8 mouse cellular contexts compared by ENCODE assay signal in genomic region chr11:35893018-35893421, GRCm38 (mm10). TPM values are rescaled to one million over a fixed set of nuclear protein-coding genes. Genes with fewer than 3 reads are reported as not detected.
DNase-seq lines count a peak whose midpoint lies in the region; ATAC-seq lines count a peak whose summit lies in the region.

No protein-coding gene starts in this region.

- H3K9me3 ChIP-seq in hindbrain, embryonic 10.5 days, result no peaks in the 10 kb centered on the region
- H3K9me3 ChIP-seq in hindbrain, embryonic 11.5 days (ENCODE audit: control insufficient read depth, low read length), result no peaks in the 10 kb centered on the region
- no peaks in the 10 kb centered on the region for H3K9me3 ChIP-seq in embryonic facial prominence, embryonic 12.5 days

- peaks cover 39% of the 10 kb centered on the region for H3K4me1 ChIP-seq in hindbrain, embryonic 10.5 days (replicated peaks)
- peaks cover 5% of the 10 kb centered on the region for H3K4me1 ChIP-seq in hindbrain, embryonic 11.5 days (replicated peaks; ENCODE audit: control insufficient read depth, insufficient read depth, low read length)
- peaks cover 13% of the 10 kb centered on the region for H3K4me1 ChIP-seq in embryonic facial prominence, embryonic 12.5 days

- no peak overlapping the region for H3K4me3 ChIP-seq in hindbrain, embryonic 10.5 days
- no peak overlapping the region for H3K4me3 ChIP-seq in hindbrain, embryonic 11.5 days (ENCODE audit: low read depth, low read length)
- no peak overlapping the region for H3K4me3 ChIP-seq in embryonic facial prominence, embryonic 12.5 days

- no peak for ATAC-seq in hindbrain, embryonic 11.5 days (ENCODE audit: low FRiP score)
- no peak for ATAC-seq in embryonic facial prominence, embryonic 12.5 days (ENCODE audit: insufficient number of reproducible peaks, insufficient read depth, low FRiP score, low TSS enrichment)
- ATAC-seq in megakaryocyte progenitor cell, adult 5-6 weeks (replicated peaks; ENCODE audit: poor library complexity), result no peak

- WGBS in hindbrain, embryonic 10.5 days, result 44% methylated on average over 10 of the region's 10 CpGs
- WGBS in hindbrain, embryonic 11.5 days, result 40% methylated on average over 10 of the region's 10 CpGs
- WGBS in embryonic facial prominence, embryonic 12.5 days, result 23% methylated on average over 10 of the region's 10 CpGs

- peaks cover 41% of the 10 kb centered on the region for H3K36me3 ChIP-seq in hindbrain, embryonic 10.5 days
- no peaks in the 10 kb centered on the region for H3K36me3 ChIP-seq in hindbrain, embryonic 11.5 days (ENCODE audit: control insufficient read depth, insufficient read depth, low read length)
- no peaks in the 10 kb centered on the region for H3K36me3 ChIP-seq in embryonic facial prominence, embryonic 12.5 days

- peak overlapping the region; percentile 84 for H3K27ac ChIP-seq in hindbrain, embryonic 10.5 days
- H3K27ac ChIP-seq in hindbrain, embryonic 11.5 days (ENCODE audit: low read depth, low read length), result no peak overlapping the region; the same call in 1 of the 2 replicates
- H3K27ac ChIP-seq in embryonic facial prominence, embryonic 12.5 days, result peak overlapping the region; percentile 77

- H3K9ac ChIP-seq in hindbrain, embryonic 11.5 days (ENCODE audit: low read depth, low read length), result no peak overlapping the region
- no peak overlapping the region for H3K9ac ChIP-seq in embryonic facial prominence, embryonic 12.5 days

- intact Hi-C loops in heart, postnatal 14 days (cut with DNase I), result no loop called here

- no peak overlapping the region for H3K4me2 ChIP-seq in hindbrain, embryonic 11.5 days (replicated peaks; ENCODE audit: low read depth, low read length)
- no peak overlapping the region for H3K4me2 ChIP-seq in embryonic facial prominence, embryonic 12.5 days (replicated peaks)

- no peak for DNase-seq in hindbrain, embryonic 10.5 days (ENCODE audit: low spot score)
- no peak for DNase-seq in hindbrain, embryonic 11.5 days (ENCODE audit: low spot score)
- peak; percentile 9 to 27 for DNase-seq in heart, postnatal 14 days
- DNase-seq in lung, postnatal 36 days, result peak; percentile 19
- no peak for DNase-seq in thymus, postnatal 0 days (ENCODE audit: low spot score)
- no peak for DNase-seq in spleen, postnatal 14 days (ENCODE audit: low spot score in 2 of 2)

- H3K27me3 ChIP-seq in hindbrain, embryonic 10.5 days (ENCODE audit: insufficient read depth, poor library complexity, severe bottlenecking), result no peaks in the 10 kb centered on the region
- H3K27me3 ChIP-seq in hindbrain, embryonic 11.5 days (ENCODE audit: control insufficient read depth, insufficient read depth, low read length), result no peaks in the 10 kb centered on the region
- no peaks in the 10 kb centered on the region for H3K27me3 ChIP-seq in embryonic facial prominence, embryonic 12.5 days

RNA-seq across cellular contexts. Expression of gene Rars, which starts 58.7 kb away (rescaled TPM):
- polyA plus RNA-seq in hindbrain, embryonic 10.5 days (2016; fragmentation: Nextera tagmentation; extraction: Ambion mirVana), result 76.4 and 105 TPM in 2 replicates
- 106 and 116 TPM in 2 replicates for polyA plus RNA-seq in hindbrain, embryonic 11.5 days (2014; fragmentation: Nextera tagmentation; extraction: Ambion mirVana)
- 84.7 and 88.0 TPM in 2 replicates for polyA plus RNA-seq in embryonic facial prominence, embryonic 12.5 days (2016; fragmentation: Nextera tagmentation; extraction: Ambion mirVana)
- 10 to 100 TPM; 32.1 to 34.5 TPM for total RNA-seq in heart, postnatal 14 days (2021)
- polyA plus RNA-seq in thymus, postnatal 0 days (2015; fragmentation: Nextera tagmentation; extraction: Ambion mirVana), result 71.7 and 82.6 TPM in 2 replicates
- total RNA-seq in megakaryocyte progenitor cell, adult 5-6 weeks (2015), result 124 and 138 TPM in 2 replicates
- 97.4 and 113 TPM in 2 replicates for total RNA-seq in megakaryocyte progenitor cell, adult 5-6 weeks (2017)

Comparison
In these comparisons a context has a peak if more than half of its experiments do, and no peak if none do; other contexts are left out.
1. DNase-seq: peak in heart, postnatal 14 days (2 of 2) and lung, postnatal 36 days (single experiment); none in hindbrain, embryonic 10.5 days (single experiment), hindbrain, embryonic 11.5 days (single experiment), thymus, postnatal 0 days (single experiment) and spleen, postnatal 14 days (0 of 2).